Comparison of ENCODE assay signal across 22 mouse cellular contexts in the genomic region with DNA sequence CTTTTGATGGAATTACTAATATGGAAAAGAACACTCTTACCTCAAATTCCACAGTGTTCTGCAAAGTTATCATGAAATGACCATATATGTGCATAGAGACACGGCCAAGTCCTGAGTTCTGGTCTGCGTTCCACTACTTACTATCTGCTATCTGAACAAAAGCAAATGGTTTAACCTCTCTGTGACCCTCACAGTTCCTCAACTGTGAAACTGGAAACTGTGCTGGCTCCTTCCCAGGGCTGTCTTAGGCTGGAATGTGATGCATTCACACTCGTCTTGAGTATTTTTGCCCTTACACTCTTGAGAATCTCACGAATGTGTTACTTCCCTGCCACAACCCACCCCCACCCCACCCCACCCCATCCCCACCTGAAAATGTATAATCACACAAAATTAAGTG. TPM values are rescaled to one million over a fixed set of nuclear protein-coding genes. Genes with fewer than 3 reads are reported as not detected.
DNase-seq lines count a peak whose midpoint lies in the region; ATAC-seq and TF ChIP-seq lines count a peak whose summit lies in the region.
"Had no signal": no experiment of that assay in that cellular context is flagged by ENCODE, and none has a peak within 500 bp of the region (broad histone marks: within the 10 kb centered on the region; RNA-seq: fewer than 3 reads in every experiment).

No protein-coding gene starts in this region.

- no peak for TF ChIP-seq EP300 in heart, adult 2 months (IDR thresholded peaks at IDR 0.05; ENCODE audit: insufficient read depth, low read depth, low read length)

- H3K79me2 ChIP-seq in heart, adult 2 months (replicated peaks; ENCODE audit: control insufficient read depth, insufficient read depth, low read length) = peaks cover 2% of the 10 kb centered on the region; the same call in 1 of the 2 replicates

- H3K36me3 ChIP-seq in heart, embryonic 10.5 days = peaks cover 45% of the 10 kb centered on the region
- H3K36me3 ChIP-seq in heart, adult 2 months (ENCODE audit: control insufficient read depth, insufficient read depth, low read length) = peaks cover 14% of the 10 kb centered on the region
- peaks cover 12% of the 10 kb centered on the region for H3K36me3 ChIP-seq in kidney, embryonic 16.5 days (ENCODE audit: insufficient read depth, low read length)

- no peak for ATAC-seq in kidney, embryonic 16.5 days (ENCODE audit: low FRiP score, low TSS enrichment)
- ATAC-seq: forebrain, embryonic 14.5 days; inflammation-experienced regulatory T-cells, adult 6 months had no signal

- no peak overlapping the region for H3K4me3 ChIP-seq in heart, embryonic 10.5 days
- no peak overlapping the region for H3K4me3 ChIP-seq in heart, adult 2 months
- no peak overlapping the region for H3K4me3 ChIP-seq in kidney, embryonic 16.5 days (ENCODE audit: low read length)
- no peak overlapping the region for H3K4me3 ChIP-seq in gastrocnemius, adult 2 months
- H3K4me3 ChIP-seq: embryonic facial prominence, embryonic 12.5 days; hindbrain, embryonic 10.5 days; liver, embryonic 13.5 days; megakaryocyte, embryonic 14.5 days; neural tube, embryonic 15.5 days had no signal

- no peak for DNase-seq in heart, embryonic 10.5 days (ENCODE audit: low spot score)
- DNase-seq in heart, adult 2 months = no peak
- DNase-seq in kidney, adult 9 months = peak; percentile 32
- peak; percentile 51 to 52 for DNase-seq in kidney, postnatal 25 days
- DNase-seq in lung, postnatal 4 days = peak; percentile 13 to 27
- no peak for DNase-seq in gastrocnemius, adult 2 months
- DNase-seq in cerebellum, adult 9-10 months = no peak
- DNase-seq: adrenal gland, postnatal 14 days; cerebellum, postnatal 14 days; layer of hippocampus, adult 9-11 months; liver, embryonic 13.5 days; retina, postnatal 1 day; spleen, adult 18-20 months; thymus, postnatal 36 days had no signal

- H3K9ac ChIP-seq in heart, adult 2 months (ENCODE audit: low read depth, low read length) = no peak overlapping the region
- H3K9ac ChIP-seq in kidney, embryonic 16.5 days (replicated peaks; ENCODE audit: low read length) = no peak overlapping the region
- H3K9ac ChIP-seq: embryonic facial prominence, embryonic 12.5 days; liver, embryonic 13.5 days; neural tube, embryonic 15.5 days had no signal

- H3K4me1 ChIP-seq in heart, embryonic 10.5 days = peaks cover 16% of the 10 kb centered on the region
- no peaks in the 10 kb centered on the region; the same call in none of the 2 replicates for H3K4me1 ChIP-seq in heart, adult 2 months (ENCODE audit: control insufficient read depth, insufficient read depth, low read length)
- H3K4me1 ChIP-seq in kidney, embryonic 16.5 days (ENCODE audit: insufficient read depth, low read length) = peaks cover 6% of the 10 kb centered on the region
- H3K4me1 ChIP-seq: embryonic facial prominence, embryonic 12.5 days; hindbrain, embryonic 10.5 days; liver, embryonic 13.5 days had no signal

- H3K9me3 ChIP-seq in heart, embryonic 10.5 days = no peaks in the 10 kb centered on the region
- H3K9me3 ChIP-seq in kidney, embryonic 16.5 days (ENCODE audit: low read length) = no peaks in the 10 kb centered on the region
- H3K9me3 ChIP-seq: embryonic facial prominence, embryonic 12.5 days; hindbrain, embryonic 10.5 days; liver, embryonic 13.5 days; megakaryocyte, embryonic 14.5 days; neural tube, embryonic 15.5 days had no signal

- H3K27me3 ChIP-seq in heart, embryonic 10.5 days (ENCODE audit: insufficient read depth, poor library complexity, severe bottlenecking) = no peaks in the 10 kb centered on the region
- H3K27me3 ChIP-seq in heart, adult 2 months (ENCODE audit: control insufficient read depth, insufficient read depth, low read length) = no peaks in the 10 kb centered on the region
- H3K27me3 ChIP-seq in kidney, embryonic 16.5 days (ENCODE audit: insufficient read depth, low read length) = no peaks in the 10 kb centered on the region
- H3K27me3 ChIP-seq: embryonic facial prominence, embryonic 12.5 days; liver, embryonic 13.5 days; megakaryocyte, embryonic 14.5 days; neural tube, embryonic 15.5 days had no signal

- H3K27ac ChIP-seq in heart, embryonic 10.5 days = peak overlapping the region; percentile 49; the same call in 1 of the 2 replicates
- no peak overlapping the region for H3K27ac ChIP-seq in heart, adult 2 months
- H3K27ac ChIP-seq in kidney, embryonic 16.5 days (ENCODE audit: low read length) = no peak overlapping the region
- no peak overlapping the region for H3K27ac ChIP-seq in gastrocnemius, adult 2 months
- H3K27ac ChIP-seq: embryonic facial prominence, embryonic 12.5 days; hindbrain, embryonic 10.5 days; liver, embryonic 13.5 days; neural tube, embryonic 15.5 days had no signal

- WGBS in heart, embryonic 10.5 days = 22% methylated on average over 4 of the region's 4 CpGs
- 22% methylated on average over 4 of the region's 4 CpGs for WGBS in heart, adult 2 months
- 42% methylated on average over 4 of the region's 4 CpGs for WGBS in kidney, embryonic 16.5 days

- H3K4me2 ChIP-seq in kidney, embryonic 16.5 days (replicated peaks; ENCODE audit: low read depth, low read length) = no peak overlapping the region
- H3K4me2 ChIP-seq: embryonic facial prominence, embryonic 12.5 days; liver, embryonic 13.5 days; neural tube, embryonic 15.5 days had no signal

- no peak for TF ChIP-seq CTCF in heart, adult 2 months (IDR thresholded peaks at IDR 0.05)
- TF ChIP-seq CTCF in gastrocnemius, adult 2 months (IDR thresholded peaks at IDR 0.05) = no peak

- intact Hi-C loops in heart, adult 2 months (cut with DNase I) = no loop called here
- intact Hi-C loops in gastrocnemius, adult 2 months (cut with DNase I) = no loop called here

- TF ChIP-seq POLR2A in heart, adult 2 months (IDR thresholded peaks at IDR 0.05; ENCODE audit: insufficient read depth, low read depth, low read length) = no peak

RNA-seq across cellular contexts. Expression of gene Tm9sf3, which starts 14.8 kb away (rescaled TPM):
- polyA plus RNA-seq in heart, embryonic 10.5 days (2016; fragmentation: Nextera tagmentation; extraction: Ambion mirVana) = 112 and 123 TPM in 2 replicates
- total RNA-seq in heart, adult 2 months (2021) = 10 to 100 TPM; 69.7 to 72.7 TPM
- 27.7 and 62.3 TPM in 2 replicates for polyA plus RNA-seq in heart, adult 2 months (2012; rRNA removed)
- 138 and 146 TPM in 2 replicates for polyA plus RNA-seq in kidney, embryonic 16.5 days (2015; fragmentation: Nextera tagmentation; extraction: Ambion mirVana)
- 10 to 100 TPM; 63.3 to 68.4 TPM for total RNA-seq in gastrocnemius, adult 2 months (2021)

RNA-seq across cellular contexts. Expression of gene Tll2, which starts 42.3 kb away (rescaled TPM):
- polyA plus RNA-seq in heart, embryonic 10.5 days (2016; fragmentation: Nextera tagmentation; extraction: Ambion mirVana) = 0.05 TPM in 1 of 2 replicates, not detected in the other
- under 1 TPM; 0.29 to 0.41 TPM for total RNA-seq in heart, adult 2 months (2021)
- 0.49 and 0.82 TPM in 2 replicates for polyA plus RNA-seq in heart, adult 2 months (2012; rRNA removed)
- 0.06 TPM in 1 of 2 replicates, not detected in the other for polyA plus RNA-seq in kidney, embryonic 16.5 days (2015; fragmentation: Nextera tagmentation; extraction: Ambion mirVana)
- under 1 TPM; 0.10 to 0.11 TPM for total RNA-seq in gastrocnemius, adult 2 months (2021)
- total RNA-seq: adrenal gland, postnatal 14 days; monocyte, adult 5-6 weeks had no signal
- polyA plus RNA-seq: inflammation-experienced regulatory T-cells, adult 6 months; liver, embryonic 13.5 days had no signal

Comparison
In these comparisons a context has a peak if more than half of its experiments do, and no peak if none do; other contexts are left out.
1. DNase-seq: peak in kidney, adult 9 months (single experiment), kidney, postnatal 25 days (2 of 2) and lung, postnatal 4 days (2 of 2); none in heart, embryonic 10.5 days (single experiment), heart, adult 2 months (0 of 2), gastrocnemius, adult 2 months (single experiment) and cerebellum, adult 9-10 months (single experiment).